9 mouse cellular contexts compared by ENCODE assay signal in genomic region chr6:39542631-39543597, GRCm38 (mm10). TPM values are rescaled to one million over a fixed set of nuclear protein-coding genes. Genes with fewer than 3 reads are reported as not detected.
DNase-seq lines count a peak whose midpoint lies in the region; ATAC-seq lines count a peak whose summit lies in the region.
"Had no signal": no experiment of that assay in that cellular context is flagged by ENCODE, and none has a peak within 500 bp of the region (broad histone marks: within the 10 kb centered on the region; RNA-seq: fewer than 3 reads in every experiment).

No protein-coding gene starts in this region.

- H3K27me3 ChIP-seq in forebrain, embryonic 14.5 days (replicated peaks; ENCODE audit: control insufficient read depth, insufficient read depth, low read length), result no peaks in the 10 kb centered on the region

- peaks cover 38% of the 10 kb centered on the region for H3K4me1 ChIP-seq in forebrain, embryonic 14.5 days (ENCODE audit: control insufficient read depth, insufficient read depth, low read length)

- intact Hi-C loops in heart, postnatal 14 days (cut with DNase I), result no loop called here

- H3K4me2 ChIP-seq in forebrain, embryonic 14.5 days (ENCODE audit: low read length), result peak overlapping the region; percentile 25; the same call in 1 of the 2 replicates

- H3K9ac ChIP-seq in forebrain, embryonic 14.5 days (ENCODE audit: low read length), result peak overlapping the region; percentile 37; the same call in 1 of the 2 replicates

- DNase-seq in right cerebral cortex, postnatal 10 days (ENCODE audit: low spot score in 2 of 2), result peak; percentile 77 to 80
- DNase-seq in right cerebral cortex, postnatal 25 days, result no peak
- DNase-seq in forebrain, embryonic 14.5 days (ENCODE audit: low spot score), result peak; percentile 88
- peak; percentile 87 to 89 for DNase-seq in heart, postnatal 14 days
- peak; percentile 83 to 86 for DNase-seq in kidney, postnatal 36 days
- peak; percentile 79 for DNase-seq in lung, postnatal 14 days
- DNase-seq in right cerebral cortex, postnatal 4 days, result peak; percentile 69
- DNase-seq in cerebellum, adult 18-20 months, result no peak

- ATAC-seq in forebrain, embryonic 14.5 days, result peak; percentile 81

- H3K4me3 ChIP-seq in forebrain, embryonic 14.5 days (ENCODE audit: low read depth, low read length), result no peak overlapping the region

- H3K9me3 ChIP-seq in forebrain, embryonic 14.5 days (replicated peaks; ENCODE audit: control insufficient read depth, low read length), result no peaks in the 10 kb centered on the region

- 19% methylated on average over 15 of the region's 15 CpGs for WGBS in forebrain, embryonic 14.5 days

- H3K27ac ChIP-seq in forebrain, embryonic 14.5 days (ENCODE audit: low read depth, low read length), result peak overlapping the region; percentile 76

- H3K36me3 ChIP-seq in forebrain, embryonic 14.5 days (ENCODE audit: control insufficient read depth, insufficient read depth, low read length), result no peaks in the 10 kb centered on the region

RNA-seq across cellular contexts. Expression of gene Dennd2a, which starts 14.8 kb away (rescaled TPM):
- 14.2 and 15.8 TPM in 2 replicates for polyA plus RNA-seq in forebrain, embryonic 14.5 days (2014; fragmentation: Nextera tagmentation; extraction: Ambion mirVana)
- 10 to 100 TPM; 13.6 to 15.3 TPM for total RNA-seq in heart, postnatal 14 days (2021)
- total RNA-seq: MEL had no signal

RNA-seq across cellular contexts. Expression of gene Adck2, which starts 30.8 kb away (rescaled TPM):
- 30.4 and 31.5 TPM in 2 replicates for polyA plus RNA-seq in forebrain, embryonic 14.5 days (2014; fragmentation: Nextera tagmentation; extraction: Ambion mirVana)
- 10 to 100 TPM; 15.3 to 18.3 TPM for total RNA-seq in heart, postnatal 14 days (2021)

RNA-seq across cellular contexts. Expression of gene Gm42420, which starts 42.6 kb away (rescaled TPM):
- 1.3 TPM in 1 of 2 replicates, not detected in the other for polyA plus RNA-seq in forebrain, embryonic 14.5 days (2014; fragmentation: Nextera tagmentation; extraction: Ambion mirVana)
- total RNA-seq in heart, postnatal 14 days (2021), result under 1 TPM in 1 of 2 experiments, not detected in 1; 0.79 TPM

RNA-seq across cellular contexts. Expression of gene Ndufb2, which starts 49.5 kb away (rescaled TPM):
- polyA plus RNA-seq in forebrain, embryonic 14.5 days (2014; fragmentation: Nextera tagmentation; extraction: Ambion mirVana), result 354 and 423 TPM in 2 replicates
- 100 to 1,000 TPM; 584 to 623 TPM for total RNA-seq in heart, postnatal 14 days (2021)

Comparison
In these comparisons a context has a peak if more than half of its experiments do, and no peak if none do; other contexts are left out.
1. DNase-seq: peak in right cerebral cortex, postnatal 10 days (2 of 2), forebrain, embryonic 14.5 days (single experiment), heart, postnatal 14 days (2 of 2), kidney, postnatal 36 days (2 of 2), lung, postnatal 14 days (single experiment) and right cerebral cortex, postnatal 4 days (single experiment); none in right cerebral cortex, postnatal 25 days (single experiment) and cerebellum, adult 18-20 months (0 of 2).